Mouse (Mus musculus) MEL (cell line): Measurements from ENCODE around the gene Naip5.
"Not testable (repeated sequence)": the region's sequence is repeated elsewhere in the genome, so short reads cannot be mapped to it uniquely, and the experiment has no call there.

Experiments used
- CTCF ChIP-seq, 3 experiments: IDR thresholded peaks in 2 of 3; conservative IDR thresholded peaks in 1 of 3; 2 replicates each; pipeline ENCODE4 v1.5.1; 2011 to 2012; ENCODE audit warnings: low read length in 3 of 3, low read depth in 2 of 3, mild to moderate bottlenecking in 2 of 3, improper control_type of control experiment in 1 of 3, inconsistent platforms in 1 of 3, mixed read lengths in 1 of 3, moderate library complexity in 1 of 3; ENCODE audit not compliant: control insufficient read depth in 1 of 3, insufficient read depth in 1 of 3, poor library complexity in 1 of 3, severe bottlenecking in 1 of 3
- EP300 ChIP-seq, 2 experiments: IDR thresholded peaks; 2 replicates each; pipeline ENCODE4 v1.6.1; 2011; ENCODE audit warnings: improper control_type of control experiment in 2 of 2, low read length in 2 of 2, low read depth in 1 of 2, mild to moderate bottlenecking in 1 of 2
- MAX ChIP-seq: IDR thresholded peaks from 2 replicates; pipeline ENCODE4 v1.6.1; 2011; ENCODE audit warnings: low read length, improper control_type of control experiment
- MAZ ChIP-seq: IDR thresholded peaks from 2 replicates; pipeline ENCODE4 v1.6.1; 2012; ENCODE audit warnings: low read depth, mild to moderate bottlenecking, inconsistent platforms, low read length, improper control_type of control experiment
- MYC ChIP-seq: IDR thresholded peaks from 2 replicates; pipeline ENCODE4 v1.6.1; 2011; ENCODE audit warnings: low read depth, mild to moderate bottlenecking, low read length, improper control_type of control experiment, moderate library complexity
- RAD21 ChIP-seq: IDR thresholded peaks from 2 replicates; pipeline ENCODE4 v1.6.1; 2011; ENCODE audit warnings: mild to moderate bottlenecking, low read depth, low read length, improper control_type of control experiment

- not testable (repeated sequence) for TF ChIP-seq MAZ; CTCF (IDR thresholded peaks at IDR 0.05 in 2 of 3, conservative IDR thresholded peaks at IDR 0.05 in 1 of 3; ENCODE audit: control insufficient read depth in 1 of 3, insufficient read depth in 1 of 3, low read depth in 2 of 3, low read length in 3 of 3, poor library complexity in 1 of 3, severe bottlenecking in 1 of 3); EP300 (IDR thresholded peaks at IDR 0.05; ENCODE audit: low read depth in 1 of 2, low read length in 2 of 2); MYC; RAD21; MAX
These were observed 10.9 kb upstream of the Naip5 start for GRCm38 (mm10) chr13:100256996-100257395.
